Mouse (Mus musculus): ENCODE data around the gene Iqcg.

Gene Iqcg

GRCm38 (mm10) chr16:33053141-33053540, 2.9 kb downstream of the Iqcg start:
- no peak for DNase-seq (ENCODE audit: inconsistent ontology term)

- DNase-seq (ENCODE audit: inconsistent ontology term): no peak
Measured at GRCm38 (mm10) chr16:33049809-33050208, 6.2 kb downstream of the Iqcg start.

- DNase-seq (ENCODE audit: inconsistent ontology term): no peak
Measured at GRCm38 (mm10) chr16:33048686-33049085, 7.3 kb downstream of the Iqcg start.

DNA sequence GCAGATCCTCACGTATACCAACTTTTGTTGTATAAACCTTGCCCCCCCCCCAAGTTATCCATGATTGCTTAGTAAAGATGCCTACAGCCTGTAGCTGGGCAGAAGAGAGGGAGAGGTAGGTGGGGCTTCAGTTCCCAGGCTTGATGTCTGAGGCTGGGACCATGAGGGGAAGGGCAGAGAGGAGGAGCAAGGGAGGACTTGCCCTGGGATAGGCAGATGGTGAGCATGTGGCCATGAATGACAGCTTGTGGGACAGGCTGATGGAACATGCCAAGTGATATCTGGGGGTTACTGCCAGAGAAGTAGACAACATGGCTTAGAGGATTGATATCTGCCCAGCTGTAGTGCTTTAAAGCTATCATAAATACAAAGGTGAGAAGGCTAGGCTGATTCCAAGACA, 8.0 kb downstream of the Iqcg start:
- DNase-seq (ENCODE audit: inconsistent ontology term): no peak

DNA sequence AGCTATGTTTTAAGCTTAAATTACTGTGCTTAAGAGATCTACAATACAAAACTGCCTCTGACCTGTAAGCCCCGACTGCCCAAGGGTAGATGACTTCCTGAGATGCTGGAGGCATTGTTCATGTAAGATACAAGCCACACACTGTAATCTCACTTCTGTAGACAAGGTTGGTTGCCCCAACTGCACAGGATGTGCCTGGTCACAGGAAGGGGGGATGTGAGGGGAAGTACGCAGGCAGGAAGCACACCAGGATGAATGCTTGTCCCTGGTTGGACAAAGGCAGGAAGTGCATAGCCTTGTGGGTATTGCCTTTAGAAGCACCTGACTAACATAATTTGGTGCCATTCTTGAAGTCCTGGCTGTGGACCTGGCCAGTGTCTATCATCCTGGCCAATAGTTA, 12.8 kb downstream of the Iqcg start:
- no peak for DNase-seq (ENCODE audit: inconsistent ontology term)

DNA sequence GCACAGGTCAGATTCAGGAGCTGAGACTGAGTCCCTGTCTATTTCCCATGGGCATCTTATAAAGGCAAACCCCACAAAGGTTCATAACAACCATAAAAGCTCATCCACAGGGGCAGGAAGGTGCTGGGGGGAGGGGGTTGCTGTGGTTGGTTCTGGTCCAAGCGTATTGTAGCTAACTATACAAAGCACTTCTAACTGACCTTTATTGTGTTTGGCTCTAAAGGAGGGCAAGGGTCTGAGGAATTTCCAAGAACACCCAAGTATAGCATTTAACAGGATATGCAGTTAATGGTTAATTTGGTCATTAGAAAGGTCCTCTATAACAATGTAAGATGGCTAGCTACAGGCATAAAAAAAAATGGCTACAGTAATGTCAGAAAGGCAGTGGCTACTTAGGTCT, 13.3 kb downstream of the Iqcg start:
- no peak for DNase-seq (ENCODE audit: inconsistent ontology term)

DNA sequence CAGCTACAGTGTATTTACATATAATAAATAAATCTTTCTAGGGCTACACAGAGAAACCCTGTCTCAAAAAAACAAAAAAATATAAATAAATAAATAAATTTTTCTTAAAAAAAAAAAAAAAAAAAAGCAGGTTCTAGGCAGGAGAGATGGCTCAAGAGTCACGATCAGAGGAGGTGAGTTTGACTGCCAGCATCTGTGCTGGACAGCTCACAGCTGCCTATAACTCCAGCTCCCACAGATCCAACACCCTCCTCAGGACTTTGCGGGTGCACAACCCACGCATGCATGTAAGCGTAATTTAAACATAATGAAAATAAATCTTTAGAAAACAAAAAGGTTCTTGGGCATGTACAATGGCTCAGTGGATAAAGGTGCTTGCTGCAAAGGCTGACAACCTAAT, 20.0 kb downstream of the Iqcg start:
- no peak for DNase-seq (ENCODE audit: inconsistent ontology term)

DNA sequence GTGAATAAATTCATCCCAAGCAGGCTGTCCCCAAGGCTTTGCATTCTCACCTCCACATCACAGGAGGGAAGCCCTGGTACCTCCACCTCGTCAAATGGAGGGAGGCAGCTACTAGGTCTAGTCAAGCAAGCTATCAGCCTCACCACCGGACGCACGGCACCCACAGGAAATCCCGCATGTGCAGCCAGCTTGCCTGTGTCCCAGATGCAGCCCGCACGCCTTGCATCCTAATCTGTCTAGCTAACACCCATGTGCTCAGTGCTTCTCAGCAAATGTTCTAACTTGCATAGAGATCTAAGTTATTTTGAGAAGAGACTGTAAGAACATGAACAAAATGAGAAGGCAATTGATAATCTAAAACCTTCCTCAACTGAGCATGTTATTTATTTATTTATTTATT, 29.7 kb downstream of the Iqcg start:
- no peak for DNase-seq (ENCODE audit: inconsistent ontology term)

DNA sequence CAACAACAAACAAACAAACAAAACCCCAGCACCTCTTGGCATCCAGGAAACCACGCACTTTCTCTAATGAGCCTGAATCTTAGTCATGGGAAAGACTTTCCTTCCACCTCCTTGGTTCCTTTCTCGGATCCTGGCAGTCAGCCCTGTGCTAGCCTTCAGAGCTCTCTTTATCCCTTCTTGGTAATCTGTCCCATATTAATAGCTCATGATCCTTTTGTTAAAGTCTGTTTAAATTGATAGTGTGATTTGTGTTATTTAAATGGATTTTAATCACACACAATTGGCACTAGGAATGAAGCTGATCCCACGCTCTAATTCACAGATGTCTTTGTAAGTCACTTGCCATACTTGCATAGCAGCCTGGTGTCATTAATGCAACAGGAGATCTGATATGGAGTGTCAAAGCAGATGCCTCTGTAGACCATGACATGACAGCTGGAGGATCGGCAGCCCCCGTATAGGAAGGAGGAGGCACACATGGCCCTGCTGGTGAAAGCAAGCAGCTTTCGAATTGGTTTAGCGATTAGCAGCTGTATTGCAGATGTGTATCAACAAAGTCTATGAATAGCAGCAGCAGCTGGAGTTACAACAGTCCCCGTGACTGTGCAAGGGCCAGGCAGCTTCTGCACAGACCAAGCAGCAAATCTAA, 31.4 kb downstream of the Iqcg start:
- DNase-seq (ENCODE audit: inconsistent ontology term): peak; percentile 89

GRCm38 (mm10) chr16:33023750-33024149, 32.3 kb downstream of the Iqcg start:
- DNase-seq (ENCODE audit: inconsistent ontology term): peak; percentile 71

DNA sequence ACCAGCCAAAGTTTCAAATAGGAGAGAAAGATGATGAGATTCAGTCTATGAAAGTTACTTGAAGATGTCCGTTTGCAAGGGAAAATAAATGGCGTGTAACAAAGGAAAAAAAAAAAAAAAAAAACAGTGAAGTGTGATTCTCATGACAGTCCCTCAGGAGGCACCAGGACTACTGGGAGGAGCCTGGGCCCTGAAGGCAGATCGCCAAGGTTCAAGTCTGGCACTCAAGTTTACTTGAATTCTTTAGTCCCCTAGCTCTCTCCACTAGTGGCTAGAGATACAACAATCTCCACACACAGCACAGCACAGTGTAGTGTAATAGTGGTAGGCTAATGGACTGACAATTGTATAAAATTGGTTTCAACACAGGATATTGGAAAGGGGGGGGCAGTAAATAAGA, 34.6 kb downstream of the Iqcg start:
- no peak for DNase-seq (ENCODE audit: inconsistent ontology term)

- peak; percentile 15 for DNase-seq (ENCODE audit: inconsistent ontology term)
Measured at GRCm38 (mm10) chr16:33019117-33019770, 36.8 kb downstream of the Iqcg start.

DNA sequence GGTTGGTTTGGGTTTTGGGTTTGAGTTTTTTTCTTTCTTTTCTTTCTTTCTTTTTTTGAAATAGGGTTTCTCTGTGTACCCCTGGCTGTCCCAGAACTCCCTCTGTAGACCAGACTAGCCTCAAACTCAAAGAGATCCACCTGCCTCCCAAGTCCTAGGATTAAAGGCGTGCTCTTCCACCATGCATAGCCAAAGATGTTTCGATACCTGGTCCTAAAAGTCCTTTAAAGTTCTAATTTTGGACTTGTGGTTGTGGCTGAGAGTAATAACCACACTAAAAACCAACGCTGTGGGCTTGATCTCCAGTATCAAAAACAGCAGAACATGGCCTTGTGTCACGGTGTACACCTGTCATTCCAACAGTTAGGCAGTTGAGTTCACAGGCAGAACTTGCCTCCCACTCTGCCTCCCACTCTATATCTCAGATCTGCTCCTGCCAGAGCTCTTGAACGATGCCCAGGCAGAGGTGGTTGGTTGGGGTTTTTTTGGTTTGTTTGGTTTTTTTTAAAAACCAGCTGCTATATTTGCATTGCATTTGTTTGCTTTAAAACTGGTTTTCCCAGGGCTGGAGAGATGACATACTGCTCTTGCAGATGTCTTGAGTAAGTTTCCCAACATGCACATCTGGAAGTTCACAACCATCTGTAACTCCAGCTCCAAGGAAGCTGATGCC, 38.2 kb downstream of the Iqcg start:
- DNase-seq (ENCODE audit: inconsistent ontology term): no peak

DNA sequence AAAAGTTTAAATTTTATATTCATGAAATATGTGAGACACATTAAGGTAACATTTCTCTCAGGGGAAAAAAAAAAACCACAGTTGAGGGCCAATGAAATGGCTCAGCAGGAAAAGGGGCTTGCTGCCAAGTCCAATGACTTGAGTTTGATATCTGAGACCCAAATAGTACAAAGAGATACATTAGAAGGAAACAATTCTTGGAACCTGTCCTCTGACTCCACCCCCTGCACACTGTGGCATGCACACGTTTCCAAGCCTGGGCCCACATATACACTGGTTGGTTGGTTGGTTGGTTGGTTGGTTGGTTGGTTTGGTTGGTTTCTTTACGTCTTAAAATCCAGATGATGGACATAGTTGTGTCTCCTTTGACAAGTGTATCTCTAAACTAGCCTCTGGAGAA, 40.0 kb downstream of the Iqcg start:
- no peak for DNase-seq (ENCODE audit: inconsistent ontology term)

GRCm38 (mm10) chr16:33015396-33015907, 40.6 kb downstream of the Iqcg start:
- DNase-seq (ENCODE audit: inconsistent ontology term): no peak

DNA sequence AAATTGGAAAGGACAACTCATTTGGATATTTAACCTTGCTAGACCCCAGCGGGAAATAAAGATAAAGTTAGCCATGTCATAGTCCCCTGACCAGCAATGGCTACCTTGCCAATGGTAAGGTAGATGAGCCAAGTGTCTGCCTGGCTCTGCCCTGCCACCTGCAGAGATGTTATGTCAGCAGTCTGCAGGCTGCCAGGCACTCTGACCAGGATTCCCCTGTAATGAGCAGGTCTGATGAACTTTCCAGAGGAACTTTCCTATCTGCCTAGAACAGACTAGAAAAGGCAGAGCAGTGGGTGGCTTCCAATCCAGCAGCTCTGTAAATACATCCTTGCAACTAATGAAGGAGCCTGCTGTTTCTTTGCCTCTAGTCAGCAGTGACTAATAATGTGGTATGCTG, 41.1 kb downstream of the Iqcg start:
- peak; percentile 84 for DNase-seq (ENCODE audit: inconsistent ontology term)

DNA sequence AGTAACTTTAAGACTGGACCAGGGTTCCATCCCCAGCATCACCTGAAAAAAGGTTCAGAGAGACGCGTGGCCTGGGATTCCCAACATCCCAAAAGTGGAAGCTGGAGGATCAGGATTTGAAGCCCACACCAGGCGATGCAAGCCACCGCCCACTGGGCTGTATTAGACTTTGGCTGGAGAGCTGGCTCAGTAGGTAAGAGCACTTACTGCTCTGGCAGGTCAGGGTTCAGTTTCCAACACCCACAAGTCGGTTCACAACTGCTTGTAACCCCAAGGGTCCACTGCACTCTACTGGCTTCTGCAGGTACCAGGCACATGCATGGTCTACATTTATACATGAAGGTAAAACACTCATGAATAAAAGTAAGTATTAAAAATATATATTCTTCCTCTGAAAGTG, 42.2 kb downstream of the Iqcg start:
- no peak for DNase-seq (ENCODE audit: inconsistent ontology term)

DNA sequence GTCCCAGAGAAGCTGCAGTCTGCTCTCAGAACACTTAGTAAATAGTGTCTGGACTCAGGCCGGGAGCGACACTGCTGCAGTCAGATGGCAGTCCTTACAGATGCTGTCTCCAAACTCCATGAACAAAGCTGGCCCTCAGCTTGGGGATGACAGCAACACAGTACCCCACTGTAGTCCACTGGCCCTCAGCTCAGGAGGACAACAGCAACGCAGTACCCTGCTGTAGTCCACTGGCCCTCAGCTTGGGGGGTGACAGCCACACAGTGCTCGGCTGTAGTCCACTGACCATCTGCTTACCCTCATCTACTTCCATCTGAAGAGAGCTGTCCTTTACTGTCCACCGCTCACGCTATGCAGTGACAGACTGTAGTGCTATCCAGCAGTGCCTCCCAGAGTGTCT, 45.9 kb downstream of the Iqcg start:
- no peak for DNase-seq (ENCODE audit: inconsistent ontology term)

DNA sequence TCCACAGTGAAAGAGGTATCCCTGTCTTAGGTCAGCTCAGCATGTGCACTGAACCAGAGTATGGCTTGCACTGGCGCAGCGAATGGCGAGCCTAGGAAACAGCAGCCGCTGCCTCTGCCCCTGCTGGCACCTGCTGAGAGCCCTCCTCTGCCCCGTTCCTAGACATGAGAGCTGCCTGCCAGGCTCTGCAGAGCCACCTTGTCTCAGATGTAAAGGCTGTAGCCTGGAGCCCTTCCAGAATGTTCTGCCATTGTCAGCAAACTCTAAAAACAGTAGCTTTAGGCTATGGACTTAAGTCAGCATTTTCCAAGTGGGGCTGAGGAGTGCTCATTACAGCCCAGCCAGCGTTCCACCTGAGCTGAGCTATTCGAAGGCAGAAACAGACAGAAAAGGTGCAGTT, 48.6 kb downstream of the Iqcg start:
- no peak for DNase-seq (ENCODE audit: inconsistent ontology term)

DNA sequence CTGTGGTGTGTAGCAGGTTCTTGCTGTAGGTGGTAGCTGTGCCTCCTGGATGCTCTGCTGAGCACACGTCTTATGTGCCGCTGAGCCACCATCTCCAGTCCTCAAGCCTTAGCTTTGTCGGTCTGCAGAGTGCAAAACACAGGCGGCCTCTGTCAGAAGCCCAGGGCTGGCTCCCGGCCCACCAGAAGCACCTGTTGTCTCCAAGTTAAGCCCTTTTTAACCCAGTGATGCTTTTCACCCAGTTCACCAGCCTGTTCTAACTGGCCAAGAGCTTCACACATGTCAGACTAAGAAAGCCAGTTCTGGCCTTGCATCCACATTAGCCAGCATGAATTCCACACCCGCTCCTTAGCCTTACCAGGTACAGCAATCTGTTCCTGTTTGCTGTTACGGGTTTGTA, 49.1 kb downstream of the Iqcg start:
- DNase-seq (ENCODE audit: inconsistent ontology term): no peak

GRCm38 (mm10) chr16:33005216-33005615, 50.8 kb downstream of the Iqcg start:
- peak; percentile 31 for DNase-seq (ENCODE audit: inconsistent ontology term)

DNA sequence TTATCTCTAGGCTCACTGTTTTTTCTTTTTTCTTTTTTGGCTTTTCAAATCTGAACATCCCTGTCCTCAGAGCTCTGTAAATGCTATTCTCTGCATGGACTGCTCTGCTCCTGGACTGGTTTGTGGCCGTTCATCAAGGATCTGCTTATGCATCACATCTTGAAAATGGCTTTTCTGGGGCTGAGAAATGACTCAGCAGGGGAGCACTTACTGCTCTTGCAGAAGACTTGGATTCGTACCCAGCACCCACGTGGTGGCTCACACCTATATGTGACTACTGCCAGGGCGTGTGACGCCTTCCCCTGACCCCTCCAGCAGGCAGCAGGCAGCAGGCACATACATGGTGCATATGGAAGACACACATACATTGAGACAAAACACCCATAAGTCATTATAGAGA, 63.9 kb downstream of the Iqcg start:
- DNase-seq (ENCODE audit: inconsistent ontology term): no peak

- no peak for DNase-seq (ENCODE audit: inconsistent ontology term)
Measured at GRCm38 (mm10) chr16:32984631-32985030, 71.4 kb downstream of the Iqcg start.
